Mouse (Mus musculus): ENCODE data around the gene Mrgpra2b.
"Not testable (repeated sequence)": the region's sequence is repeated elsewhere in the genome, so short reads cannot be mapped to it uniquely, and the experiment has no call there.

- TF ChIP-seq POLR2A (IDR thresholded peaks at IDR 0.05; ENCODE audit: borderline replicate concordance, extremely low read depth, low read depth, low read length); CTCF (IDR thresholded peaks at IDR 0.05; ENCODE audit: insufficient read depth, low read length): not testable (repeated sequence)
Measured at GRCm38 (mm10) chr7:47489438-47489837, 39.2 kb downstream of the Mrgpra2b start.
